ENCODE assay signal across 27 mouse cellular contexts in genomic region chr3:55074576-55075293, GRCm38 (mm10). TPM values are rescaled to one million over a fixed set of nuclear protein-coding genes. Genes with fewer than 3 reads are reported as not detected.
DNase-seq lines count a peak whose midpoint lies in the region; ATAC-seq lines count a peak whose summit lies in the region.
"Had no signal": no experiment of that assay in that cellular context is flagged by ENCODE, and none has a peak within 500 bp of the region (broad histone marks: within the 10 kb centered on the region; RNA-seq: fewer than 3 reads in every experiment).

No protein-coding gene starts in this region.

- DNase-seq in retina, postnatal 1 day, result peak; percentile 38
- no peak for DNase-seq in retina, embryonic 14.5 days (ENCODE audit: low spot score)
- no peak for DNase-seq in forebrain, embryonic 14.5 days (ENCODE audit: low spot score)
- no peak for DNase-seq in thymus, postnatal 0 days (ENCODE audit: low spot score)
- no peak for DNase-seq in left cerebral cortex, postnatal 10 days (ENCODE audit: extremely low spot score in 1 of 2, low spot score in 2 of 2)
- DNase-seq: adrenal gland, postnatal 14 days; cerebellum, adult 11-12 months; cerebellum, postnatal 14 days; heart, postnatal 14 days; kidney, adult 9 months; kidney, postnatal 14 days; right cerebral cortex, adult 18-20 months had no signal

- ATAC-seq in hindbrain, embryonic 13.5 days (ENCODE audit: low FRiP score), result no peak
- ATAC-seq in hindbrain, embryonic 12.5 days (ENCODE audit: low FRiP score), result no peak
- ATAC-seq in forebrain, embryonic 14.5 days, result peak; percentile 54; the same call in 1 of the 2 replicates
- ATAC-seq: intestine, postnatal 0 days had no signal

- intact Hi-C loops in left cerebral cortex, postnatal 10 days (cut with DNase I), result no loop called here

- no peaks in the 10 kb centered on the region for H3K9me3 ChIP-seq in hindbrain, embryonic 13.5 days
- H3K9me3 ChIP-seq in hindbrain, embryonic 12.5 days (replicated peaks), result no peaks in the 10 kb centered on the region
- no peaks in the 10 kb centered on the region for H3K9me3 ChIP-seq in forebrain, embryonic 14.5 days (replicated peaks; ENCODE audit: control insufficient read depth, low read length)
- H3K9me3 ChIP-seq: embryonic facial prominence, embryonic 10.5 days; embryonic facial prominence, embryonic 15.5 days; limb, embryonic 13.5 days; lung, embryonic 15.5 days; midbrain, embryonic 10.5 days; midbrain, embryonic 15.5 days; neural tube, embryonic 15.5 days had no signal

- WGBS in hindbrain, embryonic 13.5 days, result 70% methylated on average over 6 of the region's 6 CpGs
- 73% methylated on average over 6 of the region's 6 CpGs for WGBS in hindbrain, embryonic 12.5 days
- WGBS in forebrain, embryonic 14.5 days, result 30% methylated on average over 6 of the region's 6 CpGs

- no peak overlapping the region for H3K4me3 ChIP-seq in hindbrain, embryonic 13.5 days
- no peak overlapping the region for H3K4me3 ChIP-seq in hindbrain, embryonic 12.5 days
- H3K4me3 ChIP-seq in forebrain, embryonic 14.5 days (ENCODE audit: low read depth, low read length), result no peak overlapping the region
- H3K4me3 ChIP-seq: embryonic facial prominence, embryonic 10.5 days; embryonic facial prominence, embryonic 15.5 days; left cerebral cortex, adult 2 months; limb, embryonic 13.5 days; lung, embryonic 15.5 days; midbrain, embryonic 10.5 days; midbrain, embryonic 15.5 days; neural tube, embryonic 15.5 days had no signal

- no peak overlapping the region for H3K9ac ChIP-seq in hindbrain, embryonic 13.5 days
- no peak overlapping the region for H3K9ac ChIP-seq in hindbrain, embryonic 12.5 days
- no peak overlapping the region for H3K9ac ChIP-seq in forebrain, embryonic 14.5 days (ENCODE audit: low read length)
- H3K9ac ChIP-seq: embryonic facial prominence, embryonic 15.5 days; limb, embryonic 13.5 days; lung, embryonic 15.5 days; midbrain, embryonic 15.5 days; neural tube, embryonic 15.5 days had no signal

- no peak overlapping the region for H3K4me2 ChIP-seq in hindbrain, embryonic 13.5 days
- no peak overlapping the region for H3K4me2 ChIP-seq in hindbrain, embryonic 12.5 days (replicated peaks)
- H3K4me2 ChIP-seq in forebrain, embryonic 14.5 days (ENCODE audit: low read length), result no peak overlapping the region
- H3K4me2 ChIP-seq: embryonic facial prominence, embryonic 15.5 days; limb, embryonic 13.5 days; liver, embryonic 11.5 days; lung, embryonic 15.5 days; midbrain, embryonic 15.5 days; neural tube, embryonic 15.5 days had no signal

- H3K36me3 ChIP-seq in hindbrain, embryonic 13.5 days, result no peaks in the 10 kb centered on the region
- H3K36me3 ChIP-seq in hindbrain, embryonic 12.5 days, result no peaks in the 10 kb centered on the region
- H3K36me3 ChIP-seq in forebrain, embryonic 14.5 days (ENCODE audit: control insufficient read depth, insufficient read depth, low read length), result no peaks in the 10 kb centered on the region
- H3K36me3 ChIP-seq: embryonic facial prominence, embryonic 10.5 days; embryonic facial prominence, embryonic 15.5 days; limb, embryonic 13.5 days; lung, embryonic 15.5 days; midbrain, embryonic 10.5 days; midbrain, embryonic 15.5 days; neural tube, embryonic 15.5 days had no signal

- no peaks in the 10 kb centered on the region for H3K27me3 ChIP-seq in hindbrain, embryonic 13.5 days
- no peaks in the 10 kb centered on the region for H3K27me3 ChIP-seq in hindbrain, embryonic 12.5 days
- H3K27me3 ChIP-seq in forebrain, embryonic 14.5 days (replicated peaks; ENCODE audit: control insufficient read depth, insufficient read depth, low read length), result no peaks in the 10 kb centered on the region
- H3K27me3 ChIP-seq: embryonic facial prominence, embryonic 15.5 days; limb, embryonic 13.5 days; lung, embryonic 15.5 days; midbrain, embryonic 15.5 days; neural tube, embryonic 15.5 days had no signal

- H3K27ac ChIP-seq in hindbrain, embryonic 13.5 days, result 0 out of 2 replicates have a peak overlapping the region, but pooled peaks have one; percentile 48
- H3K27ac ChIP-seq in hindbrain, embryonic 12.5 days, result no peak overlapping the region
- H3K27ac ChIP-seq in forebrain, embryonic 14.5 days (ENCODE audit: low read depth, low read length), result 0 out of 2 replicates have a peak overlapping the region, but pooled peaks have one; percentile 10
- H3K27ac ChIP-seq: embryonic facial prominence, embryonic 10.5 days; embryonic facial prominence, embryonic 15.5 days; left cerebral cortex, adult 2 months; limb, embryonic 13.5 days; lung, embryonic 15.5 days; midbrain, embryonic 10.5 days; midbrain, embryonic 15.5 days; neural tube, embryonic 15.5 days had no signal

- H3K4me1 ChIP-seq in hindbrain, embryonic 13.5 days (replicated peaks), result peaks cover 15% of the 10 kb centered on the region; the same call in 1 of the 2 replicates
- peaks cover 8% of the 10 kb centered on the region for H3K4me1 ChIP-seq in hindbrain, embryonic 12.5 days
- no peaks in the 10 kb centered on the region for H3K4me1 ChIP-seq in forebrain, embryonic 14.5 days (ENCODE audit: control insufficient read depth, insufficient read depth, low read length)
- H3K4me1 ChIP-seq: embryonic facial prominence, embryonic 10.5 days; embryonic facial prominence, embryonic 15.5 days; lung, embryonic 15.5 days; midbrain, embryonic 10.5 days; midbrain, embryonic 15.5 days had no signal

RNA-seq across cellular contexts. Expression of gene Ccna1, which starts 19.4 kb away (rescaled TPM):
- 2.2 TPM in 2 replicates for polyA plus RNA-seq in hindbrain, embryonic 13.5 days (2015; fragmentation: Nextera tagmentation; extraction: Ambion mirVana)
- 2.0 and 4.0 TPM in 2 replicates for polyA plus RNA-seq in hindbrain, embryonic 12.5 days (2016; fragmentation: Nextera tagmentation; extraction: Ambion mirVana)
- polyA plus RNA-seq in forebrain, embryonic 14.5 days (2014; fragmentation: Nextera tagmentation; extraction: Ambion mirVana), result 2.7 and 3.4 TPM in 2 replicates
- polyA plus RNA-seq in thymus, postnatal 0 days (2015; fragmentation: Nextera tagmentation; extraction: Ambion mirVana), result 0.21 and 0.35 TPM in 2 replicates
- 1 to 10 TPM; 1.9 to 2.4 TPM for total RNA-seq in left cerebral cortex, postnatal 10 days (2021)
- total RNA-seq: gastrocnemius, adult 8-10 months; megakaryocyte progenitor cell, adult 5-6 weeks; MEL had no signal

RNA-seq across cellular contexts. Expression of gene Spg20, which starts 37.2 kb away (rescaled TPM):
- 20.0 and 21.7 TPM in 2 replicates for polyA plus RNA-seq in hindbrain, embryonic 13.5 days (2015; fragmentation: Nextera tagmentation; extraction: Ambion mirVana)
- 47.1 and 52.4 TPM in 2 replicates for polyA plus RNA-seq in hindbrain, embryonic 12.5 days (2016; fragmentation: Nextera tagmentation; extraction: Ambion mirVana)
- polyA plus RNA-seq in forebrain, embryonic 14.5 days (2014; fragmentation: Nextera tagmentation; extraction: Ambion mirVana), result 17.7 and 22.2 TPM in 2 replicates
- 16.6 and 18.7 TPM in 2 replicates for polyA plus RNA-seq in thymus, postnatal 0 days (2015; fragmentation: Nextera tagmentation; extraction: Ambion mirVana)
- 10 to 100 TPM; 13.6 to 20.2 TPM for total RNA-seq in left cerebral cortex, postnatal 10 days (2021)
